Mouse (Mus musculus): Measurements from ENCODE around the gene Eif3i.

The Eif3i gene

DNA sequence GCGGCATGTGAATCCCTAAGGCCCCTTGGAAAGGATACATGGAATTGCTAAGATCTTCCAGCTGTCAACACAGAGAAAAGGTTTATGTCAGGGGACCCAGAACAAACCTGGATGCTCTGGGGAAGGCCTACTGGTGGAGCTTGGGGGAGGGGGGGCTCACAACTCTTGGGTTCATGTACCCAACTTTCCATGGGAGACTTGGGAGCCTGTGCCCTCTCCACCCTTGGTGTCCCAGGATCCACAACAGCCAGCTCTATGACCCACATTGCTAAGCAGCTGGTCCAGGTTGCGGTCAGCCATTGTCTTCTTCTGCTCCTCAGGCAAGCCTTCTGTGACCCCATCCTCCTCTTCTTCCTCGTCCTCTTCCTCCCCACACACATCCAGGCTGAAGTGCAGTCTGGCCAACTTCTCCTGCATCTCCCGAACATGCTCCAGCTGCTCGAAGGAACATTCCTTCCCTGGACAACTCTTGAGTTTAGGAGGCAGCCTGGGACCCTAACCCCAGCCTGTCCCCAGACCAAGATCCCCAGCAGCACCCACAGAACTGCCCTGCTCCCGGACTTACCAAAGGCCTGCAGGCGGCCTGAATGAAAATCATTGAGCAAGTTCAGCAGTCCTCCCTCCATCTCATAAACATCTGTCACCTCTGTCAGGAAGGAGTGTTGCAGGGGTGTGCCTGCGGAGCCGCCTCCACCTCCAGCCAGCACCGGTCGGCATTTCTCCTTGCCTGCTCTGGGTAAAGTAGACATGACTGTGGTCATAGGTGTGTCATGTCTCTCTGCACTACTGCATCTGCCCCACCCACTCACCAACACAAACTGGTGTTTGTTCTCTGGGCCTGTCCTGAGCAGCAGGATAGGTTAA, 20.2 kb upstream of the Eif3i start:
- in situ Hi-C loops (cut with MboI, MseI): no loop called here

- in situ Hi-C loops (cut with MboI, MseI): loop anchor here (10.0 kb wide), 1 partner anchor 274 kb away; no protein-coding TSS in a partner anchor
Observed at GRCm38 (mm10) chr4:129618786-129619691, 18.6 kb upstream of the Eif3i start, which contains the start of gene Iqcc. TSS of gene Iqcc (minus strand) at chr4:129619099.

DNA sequence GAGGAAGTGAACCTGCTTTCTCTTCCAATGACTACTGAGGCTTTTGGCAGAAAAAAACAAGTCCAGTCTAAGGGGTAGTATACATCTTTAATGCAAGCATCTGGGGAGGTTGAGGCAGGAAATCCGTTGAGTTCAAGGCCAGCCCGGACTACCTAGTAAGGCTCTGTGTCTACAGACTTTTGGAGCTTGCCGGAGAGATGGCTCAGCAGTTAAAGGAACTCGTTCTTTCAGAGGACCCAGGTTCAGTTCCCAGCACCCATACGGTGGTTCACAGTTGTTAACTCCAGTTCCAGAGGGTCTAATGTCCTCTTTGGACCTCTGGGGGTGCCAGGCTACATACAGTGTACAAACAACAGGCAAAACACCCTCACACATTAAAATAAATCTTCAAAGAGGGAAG, 17.6 kb upstream of the Eif3i start:
- in situ Hi-C loops (cut with MboI, MseI): loop anchor here (10.0 kb wide), 1 partner anchor 273 kb away; no protein-coding TSS in a partner anchor

- in situ Hi-C loops (cut with MboI, MseI): loop anchor here (10.0 kb wide), 1 partner anchor 272 kb away; no protein-coding TSS in a partner anchor
Observed at GRCm38 (mm10) chr4:129617121-129617641, 16.7 kb upstream of the Eif3i start.

DNA sequence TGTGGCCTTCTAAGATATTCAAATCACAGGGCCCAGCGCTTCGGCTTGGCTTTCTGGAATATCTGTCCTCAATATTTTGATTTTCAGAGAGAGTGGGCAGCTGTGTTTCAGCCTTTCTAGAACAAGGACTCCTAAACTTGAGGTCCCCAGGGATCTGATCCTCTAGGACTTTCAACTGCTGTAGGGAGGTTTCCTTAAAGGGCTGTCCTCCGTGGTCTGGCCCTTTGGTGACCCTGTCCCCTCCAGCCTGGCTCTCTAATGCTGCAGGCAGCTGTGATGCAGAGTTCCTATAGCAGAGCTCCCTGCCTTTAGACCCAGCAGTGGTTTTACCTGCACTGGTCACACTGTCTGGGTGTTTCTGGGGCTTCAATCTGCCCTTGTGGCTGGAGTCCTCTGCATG, 16.2 kb upstream of the Eif3i start:
- in situ Hi-C loops (cut with MboI, MseI): loop anchor here (10.0 kb wide), 1 partner anchor 272 kb away; no protein-coding TSS in a partner anchor

DNA sequence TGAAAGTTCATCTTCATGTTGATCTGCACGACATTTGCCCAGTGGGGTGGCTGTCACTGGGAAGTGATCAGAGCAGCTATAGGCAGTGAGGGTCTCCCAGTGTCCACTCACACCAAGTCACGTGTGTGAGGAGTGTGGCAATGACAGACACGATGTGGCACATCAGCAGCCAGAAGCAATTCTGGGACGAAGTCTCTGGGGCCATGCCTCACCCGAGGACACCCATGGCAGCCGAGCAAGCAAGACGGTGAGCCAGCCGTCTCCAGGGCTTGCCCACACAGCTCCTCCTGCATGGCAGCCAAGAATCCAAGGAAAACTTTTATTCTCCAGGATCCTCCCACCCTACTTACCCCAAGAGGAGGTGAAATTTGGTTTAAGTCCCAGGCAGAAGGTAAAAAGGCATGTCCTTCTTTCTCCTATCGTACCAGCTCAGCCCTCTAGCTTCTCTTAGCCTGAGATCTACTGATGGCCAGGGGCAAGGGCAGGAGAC, 15.4 kb upstream of the Eif3i start:
- in situ Hi-C loops (cut with MboI, MseI): loop anchor here (10.0 kb wide), 1 partner anchor 271 kb away; no protein-coding TSS in a partner anchor

- in situ Hi-C loops (cut with MboI, MseI): loop anchor here (10.0 kb wide), 1 partner anchor 269 kb away; no protein-coding TSS in a partner anchor
Observed at GRCm38 (mm10) chr4:129614093-129614492, 13.6 kb upstream of the Eif3i start, which contains the start of gene Dcdc2b. TSS of gene Dcdc2b (minus strand) at chr4:129614257.

GRCm38 (mm10) chr4:129610472-129610871, 10.0 kb upstream of the Eif3i start:
- in situ Hi-C loops (cut with MboI, MseI): loop anchor here (10.0 kb wide), 1 partner anchor 266 kb away; no protein-coding TSS in a partner anchor

DNA sequence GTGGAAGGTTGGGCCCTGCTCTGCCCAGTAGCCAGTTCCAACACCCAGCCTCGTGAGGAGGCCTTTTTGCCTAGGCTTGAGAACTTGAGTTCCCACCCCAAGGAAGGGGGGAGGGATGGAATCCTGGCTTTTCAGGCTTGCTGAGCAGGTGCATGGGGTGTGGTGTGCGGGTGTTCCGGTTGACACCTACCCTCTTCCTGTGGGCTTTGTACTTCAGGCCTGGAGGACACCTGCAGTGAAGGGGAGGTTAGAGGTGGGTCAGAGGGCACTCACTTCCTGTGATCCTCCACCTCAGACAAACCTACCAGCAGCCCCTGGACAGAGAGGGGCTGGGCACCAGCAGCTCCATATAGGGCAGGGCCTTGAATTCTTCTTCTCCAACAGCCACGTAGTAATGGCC, 9.6 kb upstream of the Eif3i start:
- in situ Hi-C loops (cut with MboI, MseI): loop anchor here (10.0 kb wide), 1 partner anchor 265 kb away; no protein-coding TSS in a partner anchor

GRCm38 (mm10) chr4:129609139-129609631, 8.7 kb upstream of the Eif3i start:
- in situ Hi-C loops (cut with MboI, MseI): no loop called here

DNA sequence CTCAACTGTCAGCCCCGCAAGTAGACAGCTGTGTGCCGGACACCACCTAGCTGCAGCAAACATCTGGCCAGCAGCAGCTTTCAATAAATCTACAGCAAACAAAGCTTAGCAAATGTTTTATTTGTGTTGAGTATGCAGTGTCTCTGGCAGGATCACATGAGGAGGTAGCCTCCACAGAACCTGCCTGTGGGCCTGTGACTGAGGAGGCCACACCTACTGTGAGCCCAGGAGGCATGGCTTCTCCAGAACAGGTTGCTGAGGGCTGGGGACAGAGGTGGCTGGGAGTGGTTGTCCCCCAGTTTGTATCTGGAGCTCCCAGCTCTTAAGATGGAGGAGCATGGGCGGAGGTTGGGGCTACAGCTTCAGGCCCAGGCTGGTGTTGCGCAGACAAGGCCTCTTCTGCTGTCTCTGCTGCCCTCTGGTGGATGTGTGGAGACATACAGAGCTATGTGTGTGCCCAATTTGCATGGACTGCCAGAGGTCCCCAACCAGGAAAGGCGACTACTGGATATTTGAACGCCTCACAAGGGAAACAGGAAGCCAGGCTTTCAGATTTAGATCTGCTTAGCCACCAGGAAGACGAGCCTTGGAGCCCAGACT, 8.1 kb upstream of the Eif3i start:
- in situ Hi-C loops (cut with MboI, MseI): no loop called here

GRCm38 (mm10) chr4:129588865-129589264, 11.6 kb downstream of the Eif3i start:
- in situ Hi-C loops (cut with MboI, MseI): no loop called here

GRCm38 (mm10) chr4:129586943-129587342, 13.5 kb downstream of the Eif3i start:
- in situ Hi-C loops (cut with MboI, MseI): no loop called here

GRCm38 (mm10) chr4:129585773-129586172, 14.7 kb downstream of the Eif3i start:
- in situ Hi-C loops (cut with MboI, MseI): no loop called here

DNA sequence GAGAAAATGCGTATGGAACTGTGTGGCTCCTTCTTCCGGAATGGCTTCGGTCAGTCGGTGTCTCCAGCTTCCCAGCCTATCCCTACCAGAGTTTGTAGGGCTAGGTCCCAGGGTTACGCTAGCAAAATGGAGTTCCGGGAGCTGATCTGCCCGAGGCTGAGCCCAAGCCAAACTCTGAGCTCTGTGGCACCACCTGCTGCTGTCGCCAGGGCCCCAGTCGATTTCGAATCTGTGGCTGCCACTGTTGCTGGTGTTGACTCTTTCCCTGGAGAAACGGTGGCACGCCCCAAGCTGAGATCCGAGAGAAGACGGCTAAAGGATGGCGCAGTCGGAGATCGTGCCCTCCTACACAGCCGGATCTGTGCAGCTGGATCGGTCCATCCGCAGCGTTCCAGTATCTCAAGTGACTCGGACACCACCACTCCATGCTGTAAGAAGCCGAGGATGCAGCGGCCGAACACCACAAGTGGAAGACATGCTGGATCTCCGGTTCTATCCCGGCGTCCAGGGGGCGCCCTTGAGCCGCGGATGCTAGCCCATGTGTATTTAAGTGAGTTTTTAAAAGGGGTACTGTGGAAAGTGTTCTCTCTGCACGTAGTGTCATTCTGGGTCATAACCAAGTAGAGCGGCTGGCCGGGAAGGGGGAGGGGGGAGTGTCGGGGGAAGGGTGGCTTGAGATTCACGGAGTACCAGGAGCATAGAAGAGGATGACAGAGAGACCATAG, 15.4 kb downstream of the Eif3i start:
- in situ Hi-C loops (cut with MboI, MseI): no loop called here

DNA sequence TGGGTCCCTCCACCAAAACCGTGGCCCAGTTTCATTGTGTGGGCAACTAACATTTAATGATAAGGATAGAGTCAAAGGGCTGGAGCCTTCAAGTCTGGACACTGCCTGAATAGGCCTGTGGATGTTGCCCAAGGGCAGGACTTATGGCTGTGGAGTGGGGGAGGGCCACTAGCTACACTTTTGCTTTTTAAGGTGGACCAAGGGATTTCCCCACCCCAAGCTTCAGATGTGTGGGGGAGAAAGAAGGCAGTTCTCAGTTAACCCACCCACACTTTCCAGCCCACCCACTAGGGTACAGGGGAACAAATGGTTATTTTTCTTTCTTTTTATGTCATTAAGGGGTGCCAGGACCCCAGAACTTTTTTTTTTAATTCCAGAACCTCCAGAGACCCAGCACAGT, 16.1 kb downstream of the Eif3i start:
- in situ Hi-C loops (cut with MboI, MseI): no loop called here

DNA sequence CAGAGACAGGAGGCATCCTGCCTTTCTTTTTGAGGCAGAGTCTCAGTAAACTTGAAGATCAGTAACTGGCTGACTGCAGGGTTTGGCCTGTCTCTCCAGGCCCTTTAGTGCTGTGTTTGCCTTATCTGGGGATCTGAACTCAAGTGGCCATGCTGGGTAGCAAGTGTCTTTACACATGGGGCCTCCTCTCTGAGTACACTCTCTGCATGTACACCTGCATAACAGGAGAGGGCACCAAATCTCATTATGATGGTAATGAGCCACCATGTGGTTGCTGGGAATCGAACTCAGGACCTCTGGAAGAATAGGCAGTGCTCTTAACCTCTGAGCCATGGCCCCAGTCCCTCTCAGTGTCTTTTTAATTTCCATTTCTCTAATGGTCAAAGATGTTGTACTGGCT, 18.2 kb downstream of the Eif3i start:
- in situ Hi-C loops (cut with MboI, MseI): no loop called here

GRCm38 (mm10) chr4:129580347-129580746, 20.1 kb downstream of the Eif3i start:
- in situ Hi-C loops (cut with MboI, MseI): no loop called here

GRCm38 (mm10) chr4:129578466-129578865, 22.0 kb downstream of the Eif3i start, which contains the start of gene Fam167b:
TSS of gene Fam167b (minus strand) at chr4:129578549.
- in situ Hi-C loops (cut with MboI, MseI): no loop called here

DNA sequence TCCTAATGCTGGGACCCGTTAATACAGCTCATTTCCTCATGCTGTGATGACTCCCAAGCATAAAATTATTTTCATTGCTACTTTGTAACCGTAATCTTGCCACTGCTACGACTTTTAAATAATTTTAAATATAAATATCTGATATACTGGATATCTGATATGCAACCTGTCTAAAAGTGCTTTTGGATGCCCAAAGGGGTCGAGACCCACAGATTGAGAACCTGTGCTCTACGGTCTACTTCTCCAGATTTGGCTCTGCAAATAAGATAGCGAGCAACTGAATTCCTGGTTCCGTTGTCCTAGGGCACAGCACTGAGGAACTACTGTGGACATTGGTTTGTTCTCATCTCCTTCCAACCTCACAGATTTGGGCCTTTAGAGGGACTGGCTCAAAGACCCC, 22.8 kb downstream of the Eif3i start:
- in situ Hi-C loops (cut with MboI, MseI): no loop called here
